Mouse (Mus musculus): ENCODE measurements around the gene Spcs3.

Gene Spcs3

GRCm38 (mm10) chr8:54508096-54508456 is 21.7 kb downstream of the Spcs3 start:
- no peak for DNase-seq (ENCODE audit: low spot score)

GRCm38 (mm10) chr8:54507428-54508095 is 22.2 kb downstream of the Spcs3 start:
- peak; percentile 82 for DNase-seq (ENCODE audit: low spot score)

DNA sequence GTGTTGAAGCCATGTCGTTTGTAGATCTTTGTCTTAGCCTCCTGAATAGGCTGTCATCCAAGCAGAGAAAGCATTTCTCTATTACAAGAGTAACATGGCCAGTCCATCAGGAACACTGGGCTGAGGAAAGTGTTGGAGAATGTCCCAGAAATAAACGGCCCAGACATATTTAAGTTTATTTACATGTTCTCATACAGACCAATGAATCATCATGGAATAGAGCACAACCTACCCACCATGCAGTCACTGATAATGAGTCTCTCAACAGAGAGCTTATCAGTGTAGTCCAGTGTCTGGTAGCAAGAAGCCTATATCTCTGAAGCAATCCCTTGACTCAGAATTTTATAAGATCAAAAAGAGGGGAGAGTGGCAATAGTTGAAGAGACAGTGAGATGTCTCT is 24.7 kb downstream of the Spcs3 start:
- no peak for DNase-seq (ENCODE audit: low spot score)

GRCm38 (mm10) chr8:54503104-54503503 is 26.7 kb downstream of the Spcs3 start:
- DNase-seq (ENCODE audit: low spot score) = no peak

DNA sequence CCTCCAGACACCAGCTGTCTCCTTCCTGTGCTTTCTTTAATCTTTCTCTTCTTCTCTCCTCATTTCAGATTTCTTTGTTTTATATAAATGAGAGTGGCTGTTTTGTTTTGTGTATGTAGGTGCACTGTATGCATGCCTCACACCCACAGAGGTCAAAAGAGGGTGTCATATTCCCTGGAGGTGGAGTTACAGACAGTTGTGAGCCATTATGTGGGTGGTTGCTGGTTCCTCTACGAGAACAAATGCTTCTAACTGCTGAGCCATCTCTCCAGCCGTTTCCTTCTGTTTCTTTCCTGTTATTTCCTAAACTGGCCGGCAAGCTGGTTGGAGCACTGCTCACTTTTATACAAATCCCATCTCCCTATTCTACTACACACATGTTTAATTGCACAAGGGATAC is 35.9 kb downstream of the Spcs3 start:
- DNase-seq (ENCODE audit: low spot score) = no peak

GRCm38 (mm10) chr8:54493110-54493509 is 36.7 kb downstream of the Spcs3 start:
- peak; percentile 39 for DNase-seq (ENCODE audit: low spot score)

DNA sequence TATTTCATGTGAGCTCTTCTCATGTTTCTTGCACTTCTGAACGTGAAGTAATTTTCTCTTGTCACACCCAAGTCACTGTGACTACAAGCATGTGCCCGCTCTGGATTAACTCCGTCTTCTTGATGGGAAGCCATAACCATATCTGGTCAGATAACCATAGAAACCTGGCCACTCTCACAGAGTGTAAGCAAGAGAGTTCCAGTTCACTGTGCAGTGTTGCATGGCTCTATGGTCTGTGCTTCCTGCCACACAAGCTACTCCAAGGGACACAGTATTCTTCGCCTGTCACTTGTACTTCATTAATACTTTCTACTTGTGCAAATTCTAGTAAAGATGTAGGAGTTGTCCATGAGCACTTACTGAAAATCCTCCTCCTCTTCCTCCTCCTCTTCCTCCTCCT is 37.9 kb downstream of the Spcs3 start:
- no peak for DNase-seq (ENCODE audit: low spot score)

DNA sequence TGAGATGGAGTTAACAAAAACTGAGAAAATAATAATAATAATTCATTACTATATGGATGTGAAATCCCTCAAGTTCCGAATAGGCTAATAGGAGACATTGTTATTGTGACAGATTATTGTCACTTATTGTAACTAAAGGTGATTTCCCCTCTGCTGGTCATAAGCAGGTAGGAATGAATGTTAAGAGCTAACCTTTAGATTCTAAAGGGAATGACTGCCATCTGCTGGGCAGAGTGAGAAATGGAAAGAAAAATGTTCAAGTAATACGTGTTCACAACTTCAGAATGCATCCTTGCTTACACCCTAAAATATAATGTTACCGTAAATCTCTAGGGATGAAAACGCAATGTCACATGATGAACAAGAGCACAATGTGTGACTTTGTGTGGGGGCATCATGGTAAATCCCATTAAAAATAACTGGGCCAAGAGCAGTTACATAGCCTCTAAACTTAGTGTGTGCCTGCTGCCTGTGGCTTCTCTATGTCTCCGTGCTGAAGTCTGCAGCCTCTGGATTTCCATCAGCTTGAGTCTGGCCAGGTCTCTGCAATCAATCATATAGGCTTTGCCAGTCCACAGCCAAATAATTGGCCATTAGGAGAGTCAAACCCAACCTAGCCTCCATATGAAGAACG is 38.6 kb downstream of the Spcs3 start:
- peak; percentile 42 for DNase-seq (ENCODE audit: low spot score)

- no peak for DNase-seq (ENCODE audit: low spot score)
Measured at GRCm38 (mm10) chr8:54488437-54488836, 41.4 kb downstream of the Spcs3 start.

- no peak for DNase-seq (ENCODE audit: low spot score)
Measured at GRCm38 (mm10) chr8:54486555-54487273, 43.1 kb downstream of the Spcs3 start.
